Mouse (Mus musculus): ENCODE measurements around the gene Hadh. TPM values are rescaled to one million over a fixed set of nuclear protein-coding genes. Genes with fewer than 3 reads are reported as not detected.

Gene Hadh
- total RNA-seq, 1 experiment: 64.1 TPM

DNA sequence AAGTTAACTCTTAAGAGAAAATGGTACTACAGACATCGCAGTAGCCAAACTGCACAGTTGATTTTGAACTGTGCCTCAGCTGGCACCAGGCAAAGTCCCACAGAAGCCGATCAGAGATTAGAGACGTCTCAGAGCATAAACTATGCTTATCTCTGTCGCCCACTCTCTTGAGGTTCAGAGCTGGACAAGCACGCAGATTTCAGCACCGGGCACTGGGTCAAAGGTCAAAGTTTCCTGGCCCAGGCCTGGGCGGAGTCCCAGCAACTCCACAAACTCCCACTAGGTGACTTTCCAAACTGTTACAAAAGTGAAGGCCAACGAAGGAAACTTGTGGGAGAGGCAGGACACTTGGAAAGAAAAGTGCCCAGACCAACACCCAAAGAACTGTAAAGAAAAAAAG, 744 bp downstream of the Hadh start:
- H3K27ac ChIP-seq (ENCODE audit: insufficient read depth, low read depth, low read length, poor library complexity, severe bottlenecking): no peak overlapping the region; the same call in 1 of the 2 replicates
- H3K36me3 ChIP-seq (ENCODE audit: control insufficient read depth, insufficient read depth, low read length, poor library complexity, severe bottlenecking): no peaks in the 10 kb centered on the region
- H3K9ac ChIP-seq (ENCODE audit: insufficient read depth, low read depth, low read length, poor library complexity, severe bottlenecking): peak overlapping the region; percentile 89; the same call in 1 of the 2 replicates
- H3K4me3 ChIP-seq (ENCODE audit: insufficient read depth in 1 of 2, low read depth in 1 of 2, low read length in 2 of 2, poor library complexity in 1 of 2, severe bottlenecking in 1 of 2): peak overlapping the region; percentile 97 to 100
- in situ Hi-C loops (cut with MboI; ENCODE audit: low sequenced_read_pairs in 2 of 2, unreplicated experiment in 2 of 2): no loop called here
- H3K4me1 ChIP-seq (ENCODE audit: control insufficient read depth in 2 of 2, insufficient read depth in 2 of 2, low read length in 2 of 2, poor library complexity in 1 of 2): peaks cover 2 to 6% of the 10 kb centered on the region in 2 experiments; a peak in 2 of 4 replicates
- H3K9me3 ChIP-seq (ENCODE audit: control insufficient read depth, insufficient read depth, low read depth, low read length): no peaks in the 10 kb centered on the region
- peak; percentile 68 for DNase-seq (ENCODE audit: low read depth, low spot score)
- TF ChIP-seq CHD2 (IDR thresholded peaks at IDR 0.05; ENCODE audit: low read depth, low read length): no peak
- no peak for TF ChIP-seq ZNF384 (IDR thresholded peaks at IDR 0.05; ENCODE audit: low read depth, low read length)
- no peak for TF ChIP-seq ZC3H11A (IDR thresholded peaks at IDR 0.05; ENCODE audit: borderline replicate concordance, low read depth, low read length)
- no peak for TF ChIP-seq MAFK (IDR thresholded peaks at IDR 0.05; ENCODE audit: insufficient read depth, low read depth, low read length)
- TF ChIP-seq HCFC1 (IDR thresholded peaks at IDR 0.05; ENCODE audit: borderline replicate concordance, insufficient read depth, low read length): no peak

- no peaks in the 10 kb centered on the region for H3K36me3 ChIP-seq (ENCODE audit: control insufficient read depth, insufficient read depth, low read length, poor library complexity, severe bottlenecking)
- H3K9ac ChIP-seq (ENCODE audit: insufficient read depth, low read depth, low read length, poor library complexity, severe bottlenecking): no peak overlapping the region
- no peak for DNase-seq (ENCODE audit: low read depth, low spot score)
- no peaks in the 10 kb centered on the region for H3K9me3 ChIP-seq (ENCODE audit: control insufficient read depth, insufficient read depth, low read depth, low read length)
- H3K27ac ChIP-seq (ENCODE audit: insufficient read depth, low read depth, low read length, poor library complexity, severe bottlenecking): no peak overlapping the region
- no peak for TF ChIP-seq ZNF384 (IDR thresholded peaks at IDR 0.05; ENCODE audit: low read depth, low read length)
- no peak for TF ChIP-seq CHD2 (IDR thresholded peaks at IDR 0.05; ENCODE audit: low read depth, low read length)
- H3K4me1 ChIP-seq (ENCODE audit: control insufficient read depth in 2 of 2, insufficient read depth in 2 of 2, low read length in 2 of 2, poor library complexity in 1 of 2): peaks cover 2 to 6% of the 10 kb centered on the region in 2 experiments; a peak in 2 of 4 replicates
- in situ Hi-C loops (cut with MboI; ENCODE audit: low sequenced_read_pairs in 2 of 2, unreplicated experiment in 2 of 2): no loop called here
- peak overlapping the region in 1 of 2 experiments; percentile 12; a peak in 1 of 4 replicates for H3K4me3 ChIP-seq (ENCODE audit: insufficient read depth in 1 of 2, low read depth in 1 of 2, low read length in 2 of 2, poor library complexity in 1 of 2, severe bottlenecking in 1 of 2)
Observed at GRCm38 (mm10) chr3:131270381-131270780, 1.5 kb downstream of the Hadh start.

DNA sequence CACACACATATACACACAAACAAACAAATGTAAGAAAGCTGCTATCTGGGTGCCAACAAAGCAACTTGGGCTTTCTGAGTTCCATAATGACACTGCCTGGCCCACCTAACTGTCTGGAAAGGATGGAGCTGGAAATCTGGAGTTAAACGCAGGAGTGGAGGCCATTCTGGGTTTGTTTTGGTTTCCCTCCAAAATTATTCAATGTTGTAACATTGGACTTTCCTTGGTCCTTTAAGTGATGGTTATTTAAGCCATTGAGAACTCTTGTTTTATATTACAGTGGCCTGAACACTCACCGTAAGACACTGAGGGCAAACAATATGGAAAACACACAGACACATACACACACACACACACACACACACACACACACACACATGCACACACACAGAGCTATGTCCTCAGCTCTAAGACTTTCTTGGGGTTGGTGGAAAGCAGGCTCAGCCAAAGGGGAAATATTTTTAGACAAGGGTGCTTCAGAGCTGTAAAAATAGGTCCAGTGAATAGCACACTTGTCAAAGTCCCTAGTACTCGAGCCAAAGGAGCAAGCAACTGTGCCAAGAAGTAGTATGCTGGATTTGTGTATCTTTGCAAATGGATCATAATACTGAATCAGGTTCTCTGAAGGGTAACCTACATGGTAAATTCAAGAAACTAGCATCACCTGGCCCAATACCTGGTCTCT, 5.4 kb downstream of the Hadh start:
- TF ChIP-seq ZNF384 (IDR thresholded peaks at IDR 0.05; ENCODE audit: low read depth, low read length) (no peak), CHD2 (IDR thresholded peaks at IDR 0.05; ENCODE audit: low read depth, low read length) (no peak), HCFC1 (IDR thresholded peaks at IDR 0.05; ENCODE audit: borderline replicate concordance, insufficient read depth, low read length) (no peak), MAFK (IDR thresholded peaks at IDR 0.05; ENCODE audit: insufficient read depth, low read depth, low read length) (no peak), ZC3H11A (IDR thresholded peaks at IDR 0.05; ENCODE audit: borderline replicate concordance, low read depth, low read length) (no peak)
- H3K9me3 ChIP-seq (ENCODE audit: control insufficient read depth, insufficient read depth, low read depth, low read length): no peaks in the 10 kb centered on the region
- no peak for DNase-seq (ENCODE audit: low read depth, low spot score)
- no peak overlapping the region for H3K9ac ChIP-seq (ENCODE audit: insufficient read depth, low read depth, low read length, poor library complexity, severe bottlenecking)
- peaks cover 2 to 6% of the 10 kb centered on the region in 2 experiments; a peak in 2 of 4 replicates for H3K4me1 ChIP-seq (ENCODE audit: control insufficient read depth in 2 of 2, insufficient read depth in 2 of 2, low read length in 2 of 2, poor library complexity in 1 of 2)
- in situ Hi-C loops (cut with MboI; ENCODE audit: low sequenced_read_pairs in 2 of 2, unreplicated experiment in 2 of 2): no loop called here
- H3K4me3 ChIP-seq (ENCODE audit: insufficient read depth in 1 of 2, low read depth in 1 of 2, low read length in 2 of 2, poor library complexity in 1 of 2, severe bottlenecking in 1 of 2): no peak overlapping the region
- H3K27ac ChIP-seq (ENCODE audit: insufficient read depth, low read depth, low read length, poor library complexity, severe bottlenecking): no peak overlapping the region
- peaks cover 2% of the 10 kb centered on the region; the same call in 1 of the 2 replicates for H3K36me3 ChIP-seq (ENCODE audit: control insufficient read depth, insufficient read depth, low read length, poor library complexity, severe bottlenecking)

DNA sequence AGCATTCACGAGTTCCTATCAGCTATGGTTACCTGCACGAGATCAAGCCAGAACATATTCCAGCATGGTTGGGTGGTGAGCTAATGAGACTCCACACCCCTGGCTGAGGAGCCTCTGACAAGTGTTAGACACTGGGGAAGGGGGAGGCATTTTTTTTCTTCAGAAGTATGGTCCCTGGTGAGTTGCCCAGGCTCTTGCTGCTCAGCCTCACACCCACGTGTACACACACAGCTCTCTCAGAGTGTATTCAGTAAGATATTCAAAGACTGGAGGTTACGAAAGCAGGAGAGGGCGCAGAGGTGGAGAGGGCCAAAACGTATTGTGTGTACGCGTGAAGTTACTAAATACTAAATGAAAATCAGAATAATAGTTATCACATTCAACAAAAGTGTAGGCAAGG, 6.4 kb downstream of the Hadh start:
- in situ Hi-C loops (cut with MboI; ENCODE audit: low sequenced_read_pairs in 2 of 2, unreplicated experiment in 2 of 2): no loop called here
- DNase-seq (ENCODE audit: low read depth, low spot score): no peak
- Histone ChIP-seq H3K4me3 (ENCODE audit: insufficient read depth in 1 of 2, low read depth in 1 of 2, low read length in 2 of 2, poor library complexity in 1 of 2, severe bottlenecking in 1 of 2) (no peak overlapping the region), H3K9ac (ENCODE audit: insufficient read depth, low read depth, low read length, poor library complexity, severe bottlenecking) (no peak overlapping the region), H3K4me1 (ENCODE audit: control insufficient read depth in 2 of 2, insufficient read depth in 2 of 2, low read length in 2 of 2, poor library complexity in 1 of 2) (peaks cover 2 to 4% of the 10 kb centered on the region in 2 experiments; a peak in 2 of 4 replicates), H3K27ac (ENCODE audit: insufficient read depth, low read depth, low read length, poor library complexity, severe bottlenecking) (no peak overlapping the region), H3K9me3 (ENCODE audit: control insufficient read depth, insufficient read depth, low read depth, low read length) (no peaks in the 10 kb centered on the region), H3K36me3 (ENCODE audit: control insufficient read depth, insufficient read depth, low read length, poor library complexity, severe bottlenecking) (peaks cover 2% of the 10 kb centered on the region; the same call in 1 of the 2 replicates)
- TF ChIP-seq ZNF384 (IDR thresholded peaks at IDR 0.05; ENCODE audit: low read depth, low read length): no peak
